Comparison of ENCODE assay signal across 25 mouse cellular contexts in genomic region chr3:107249042-107249441, GRCm38 (mm10). TPM values are rescaled to one million over a fixed set of nuclear protein-coding genes. Genes with fewer than 3 reads are reported as not detected.
A peak's percentile ranks its signal among the peaks of the same experiment; 100 is the strongest.
DNase-seq lines count a peak whose midpoint lies in the region; ATAC-seq and TF ChIP-seq lines count a peak whose summit lies in the region.
"Had no signal": no experiment of that assay in that cellular context is flagged by ENCODE, and none has a peak within 500 bp of the region (broad histone marks: within the 10 kb centered on the region; RNA-seq: fewer than 3 reads in every experiment).

No protein-coding gene starts in this region.

- H3K4me1 ChIP-seq in kidney, adult 2 months (ENCODE audit: control insufficient read depth, insufficient read depth, low read length) = peaks cover 14% of the 10 kb centered on the region; the same call in 1 of the 2 replicates
- no peaks in the 10 kb centered on the region for H3K4me1 ChIP-seq in intestine, embryonic 15.5 days (replicated peaks)
- H3K4me1 ChIP-seq in intestine, embryonic 16.5 days (ENCODE audit: control insufficient read depth, insufficient read depth, low read length) = no peaks in the 10 kb centered on the region
- no peaks in the 10 kb centered on the region for H3K4me1 ChIP-seq in stomach, postnatal 0 days (replicated peaks; ENCODE audit: control insufficient read depth, insufficient read depth)
- H3K4me1 ChIP-seq: heart, embryonic 15.5 days; hindbrain, embryonic 13.5 days had no signal

- H3K36me3 ChIP-seq in kidney, adult 2 months (ENCODE audit: control insufficient read depth, insufficient read depth, low read length) = no peaks in the 10 kb centered on the region
- no peaks in the 10 kb centered on the region for H3K36me3 ChIP-seq in intestine, embryonic 15.5 days
- no peaks in the 10 kb centered on the region for H3K36me3 ChIP-seq in intestine, embryonic 16.5 days (ENCODE audit: control insufficient read depth, insufficient read depth, low read length)
- H3K36me3 ChIP-seq in stomach, postnatal 0 days (ENCODE audit: control insufficient read depth, insufficient read depth, low read length) = no peaks in the 10 kb centered on the region
- H3K36me3 ChIP-seq: embryonic facial prominence, embryonic 15.5 days; forebrain, embryonic 10.5 days; heart, embryonic 15.5 days; hindbrain, embryonic 13.5 days had no signal

- H3K9ac ChIP-seq in intestine, embryonic 15.5 days = no peak overlapping the region
- H3K9ac ChIP-seq in intestine, embryonic 16.5 days (ENCODE audit: low read depth, low read length) = no peak overlapping the region
- no peak overlapping the region for H3K9ac ChIP-seq in stomach, postnatal 0 days (ENCODE audit: low read length)
- H3K9ac ChIP-seq: embryonic facial prominence, embryonic 15.5 days; heart, embryonic 15.5 days; hindbrain, embryonic 13.5 days had no signal

- ATAC-seq in intestine, embryonic 15.5 days = peak; percentile 47; the same call in 1 of the 2 replicates
- peak; percentile 56; the same call in 1 of the 2 replicates for ATAC-seq in intestine, embryonic 16.5 days
- ATAC-seq in stomach, postnatal 0 days (ENCODE audit: low FRiP score, low TSS enrichment) = peak; percentile 74
- ATAC-seq: forebrain, embryonic 16.5 days had no signal

- TF ChIP-seq EP300 in stomach, postnatal 0 days (optimal IDR thresholded peaks at IDR 0.05) = no peak

- H3K9me3 ChIP-seq in intestine, embryonic 15.5 days = no peaks in the 10 kb centered on the region
- H3K9me3 ChIP-seq in intestine, embryonic 16.5 days (ENCODE audit: control insufficient read depth, low read length) = no peaks in the 10 kb centered on the region
- no peaks in the 10 kb centered on the region for H3K9me3 ChIP-seq in stomach, postnatal 0 days (ENCODE audit: control insufficient read depth, low read length)
- H3K9me3 ChIP-seq: embryonic facial prominence, embryonic 15.5 days; forebrain, embryonic 10.5 days; heart, embryonic 15.5 days; hindbrain, embryonic 13.5 days had no signal

- no peak overlapping the region for H3K4me3 ChIP-seq in kidney, adult 2 months (ENCODE audit: insufficient read depth, low read depth, low read length)
- no peak overlapping the region for H3K4me3 ChIP-seq in intestine, embryonic 15.5 days (replicated peaks)
- H3K4me3 ChIP-seq in intestine, embryonic 16.5 days (ENCODE audit: low read length) = no peak overlapping the region
- H3K4me3 ChIP-seq in stomach, postnatal 0 days (ENCODE audit: low read depth, low read length) = no peak overlapping the region
- H3K4me3 ChIP-seq: embryonic facial prominence, embryonic 15.5 days; erythroblast, embryonic 14.5 days; forebrain, embryonic 10.5 days; heart, adult 2 months; heart, embryonic 15.5 days; hindbrain, embryonic 13.5 days had no signal

- peak; percentile 90 for DNase-seq in kidney, adult 2 months
- DNase-seq in kidney, postnatal 14 days = no peak
- no peak for DNase-seq in stomach, postnatal 0 days (ENCODE audit: low spot score)
- DNase-seq in heart, adult 11 months = no peak
- DNase-seq: adrenal gland, adult 2 months; adrenal gland, postnatal 36 days; cerebellum, adult 11 months; cerebellum, adult 8-10 months; cerebellum, postnatal 14 days; embryo, embryonic 11 days; gastrocnemius, postnatal 10 days; heart, adult 2 months; heart, postnatal 14 days had no signal

- no peak overlapping the region for H3K4me2 ChIP-seq in intestine, embryonic 15.5 days (replicated peaks)
- H3K4me2 ChIP-seq in intestine, embryonic 16.5 days (ENCODE audit: low read depth, low read length) = no peak overlapping the region
- H3K4me2 ChIP-seq in stomach, postnatal 0 days (replicated peaks; ENCODE audit: low read depth) = no peak overlapping the region
- H3K4me2 ChIP-seq: embryonic facial prominence, embryonic 15.5 days; heart, embryonic 11.5 days; heart, embryonic 15.5 days; hindbrain, embryonic 13.5 days had no signal

- WGBS in kidney, adult 2 months = 41% methylated on average over 3 of the region's 3 CpGs
- 50% methylated on average over 3 of the region's 3 CpGs for WGBS in intestine, embryonic 15.5 days
- 52% methylated on average over 3 of the region's 3 CpGs for WGBS in intestine, embryonic 16.5 days
- 58% methylated on average over 3 of the region's 3 CpGs for WGBS in stomach, postnatal 0 days

- H3K27me3 ChIP-seq in kidney, adult 2 months (replicated peaks; ENCODE audit: control insufficient read depth, insufficient read depth, low read length) = no peaks in the 10 kb centered on the region
- no peaks in the 10 kb centered on the region for H3K27me3 ChIP-seq in intestine, embryonic 15.5 days (replicated peaks)
- H3K27me3 ChIP-seq in intestine, embryonic 16.5 days (replicated peaks; ENCODE audit: control insufficient read depth, insufficient read depth, low read length) = no peaks in the 10 kb centered on the region
- no peaks in the 10 kb centered on the region for H3K27me3 ChIP-seq in stomach, postnatal 0 days (ENCODE audit: control insufficient read depth, insufficient read depth, low read length)
- H3K27me3 ChIP-seq: embryonic facial prominence, embryonic 15.5 days had no signal

- TF ChIP-seq CTCF in kidney, adult 2 months (conservative IDR thresholded peaks at IDR 0.05; ENCODE audit: insufficient read depth, insufficient read length, low read depth, low read length) = no peak
- no peak for TF ChIP-seq CTCF in stomach, postnatal 0 days (IDR thresholded peaks at IDR 0.05; ENCODE audit: low read depth)

- TF ChIP-seq POLR2A in kidney, adult 2 months (IDR thresholded peaks at IDR 0.05; ENCODE audit: low read depth, low read length) = no peak

- no peak overlapping the region for H3K27ac ChIP-seq in kidney, adult 2 months (ENCODE audit: insufficient read depth, low read depth, low read length)
- H3K27ac ChIP-seq in intestine, embryonic 15.5 days = no peak overlapping the region
- no peak overlapping the region for H3K27ac ChIP-seq in intestine, embryonic 16.5 days (ENCODE audit: low read length)
- H3K27ac ChIP-seq in stomach, postnatal 0 days (replicated peaks) = no peak overlapping the region
- H3K27ac ChIP-seq: embryonic facial prominence, embryonic 15.5 days; forebrain, embryonic 10.5 days; heart, adult 2 months; heart, embryonic 15.5 days; hindbrain, embryonic 13.5 days had no signal

RNA-seq across cellular contexts. Expression of gene Prok1, which starts 9.5 kb away (rescaled TPM):
- 10.8 and 12.8 TPM in 2 replicates for polyA plus RNA-seq in kidney, adult 2 months (2012; rRNA removed)
- polyA plus RNA-seq in intestine, embryonic 15.5 days (2015; fragmentation: Nextera tagmentation; extraction: Ambion mirVana) = not detected in 2 replicates
- polyA plus RNA-seq in intestine, embryonic 16.5 days (2015; fragmentation: Nextera tagmentation; extraction: Ambion mirVana) = 0.04 and 0.13 TPM in 2 replicates
- polyA plus RNA-seq in stomach, postnatal 0 days (2015; fragmentation: Nextera tagmentation; extraction: Ambion mirVana) = 10.5 and 11.3 TPM in 2 replicates
- polyA plus RNA-seq: adrenal gland, adult 2 months; embryonic facial prominence, embryonic 11.5 days; embryonic facial prominence, embryonic 15.5 days; erythroblast, embryonic 14.5 days; forebrain, embryonic 10.5 days; heart, adult 2 months; heart, embryonic 11.5 days; heart, embryonic 15.5 days had no signal

RNA-seq across cellular contexts. Expression of gene A630076J17Rik, which starts 18.6 kb away (rescaled TPM):
- not detected in 2 replicates for polyA plus RNA-seq in kidney, adult 2 months (2012; rRNA removed)
- 0.13 TPM in 1 of 2 replicates, not detected in the other for polyA plus RNA-seq in intestine, embryonic 15.5 days (2015; fragmentation: Nextera tagmentation; extraction: Ambion mirVana)
- not detected in 2 replicates for polyA plus RNA-seq in intestine, embryonic 16.5 days (2015; fragmentation: Nextera tagmentation; extraction: Ambion mirVana)
- 28.1 and 32.7 TPM in 2 replicates for polyA plus RNA-seq in stomach, postnatal 0 days (2015; fragmentation: Nextera tagmentation; extraction: Ambion mirVana)
- polyA plus RNA-seq: adrenal gland, adult 2 months; brain, embryonic 14.5 days; embryonic facial prominence, embryonic 15.5 days; erythroblast, embryonic 14.5 days; forebrain, embryonic 10.5 days; forebrain, embryonic 16.5 days; frontal cortex, adult 2 months; heart, embryonic 11.5 days; hindbrain, embryonic 13.5 days had no signal

RNA-seq across cellular contexts. Expression of gene Cym, which starts 27.5 kb away (rescaled TPM):
- 1.9 and 2.4 TPM in 2 replicates for polyA plus RNA-seq in kidney, adult 2 months (2012; rRNA removed)
- polyA plus RNA-seq in intestine, embryonic 15.5 days (2015; fragmentation: Nextera tagmentation; extraction: Ambion mirVana) = 11.4 and 133 TPM in 2 replicates
- polyA plus RNA-seq in intestine, embryonic 16.5 days (2015; fragmentation: Nextera tagmentation; extraction: Ambion mirVana) = 7.6 and 10.5 TPM in 2 replicates
- 69,611 and 75,506 TPM in 2 replicates for polyA plus RNA-seq in stomach, postnatal 0 days (2015; fragmentation: Nextera tagmentation; extraction: Ambion mirVana)
- polyA plus RNA-seq: embryonic facial prominence, embryonic 11.5 days; erythroblast, embryonic 14.5 days; forebrain, embryonic 10.5 days; forebrain, embryonic 16.5 days had no signal

RNA-seq across cellular contexts. Expression of gene Lamtor5, which starts 29.6 kb away (rescaled TPM):
- 225 and 280 TPM in 2 replicates for polyA plus RNA-seq in kidney, adult 2 months (2012; rRNA removed)
- 200 and 209 TPM in 2 replicates for polyA plus RNA-seq in intestine, embryonic 15.5 days (2015; fragmentation: Nextera tagmentation; extraction: Ambion mirVana)
- polyA plus RNA-seq in intestine, embryonic 16.5 days (2015; fragmentation: Nextera tagmentation; extraction: Ambion mirVana) = 208 and 217 TPM in 2 replicates
- polyA plus RNA-seq in stomach, postnatal 0 days (2015; fragmentation: Nextera tagmentation; extraction: Ambion mirVana) = 186 and 189 TPM in 2 replicates

RNA-seq across cellular contexts. Expression of gene Slc16a4, which starts 42.0 kb away (rescaled TPM):
- polyA plus RNA-seq in kidney, adult 2 months (2012; rRNA removed) = 48.2 and 50.8 TPM in 2 replicates
- polyA plus RNA-seq in intestine, embryonic 15.5 days (2015; fragmentation: Nextera tagmentation; extraction: Ambion mirVana) = 2.5 and 2.7 TPM in 2 replicates
- 1.5 and 1.7 TPM in 2 replicates for polyA plus RNA-seq in intestine, embryonic 16.5 days (2015; fragmentation: Nextera tagmentation; extraction: Ambion mirVana)
- polyA plus RNA-seq in stomach, postnatal 0 days (2015; fragmentation: Nextera tagmentation; extraction: Ambion mirVana) = 1.9 and 2.1 TPM in 2 replicates
- polyA plus RNA-seq: erythroblast, embryonic 14.5 days had no signal

Comparison
In these comparisons a context has a peak if more than half of its experiments do, and no peak if none do; other contexts are left out.
1. RNA of gene Prok1, which starts 9.5 kb away (polyA plus RNA-seq): 10.5 to 11.3 TPM in stomach, postnatal 0 days and 10.8 to 12.8 TPM in kidney, adult 2 months; 0.04 to 0.13 TPM in intestine, embryonic 16.5 days and not detected in intestine, embryonic 15.5 days; every median in the first group is over 10 times any median in the second.
2. RNA of gene A630076J17Rik, which starts 18.6 kb away (polyA plus RNA-seq): 28.1 to 32.7 TPM in stomach, postnatal 0 days; not detected in intestine, embryonic 16.5 days, not detected in kidney, adult 2 months and 0.13 TPM in intestine, embryonic 15.5 days; every median in the first group is over 10 times any median in the second.
3. RNA of gene Cym, which starts 27.5 kb away (polyA plus RNA-seq): 69,611 to 75,506 TPM in stomach, postnatal 0 days; 11.4 to 133 TPM in intestine, embryonic 15.5 days, 7.6 to 10.5 TPM in intestine, embryonic 16.5 days and 1.9 to 2.4 TPM in kidney, adult 2 months; every median in the first group is over 100 times any median in the second.
4. Peak in every context shown above with its lines, with median percentiles within 50 percentile points of each other: ATAC-seq.